30 mouse cellular contexts compared by ENCODE assay signal in genomic region chr1:93835876-93836531, GRCm38 (mm10). TPM values are rescaled to one million over a fixed set of nuclear protein-coding genes. Genes with fewer than 3 reads are reported as not detected.
DNase-seq lines count a peak whose midpoint lies in the region; TF ChIP-seq lines count a peak whose summit lies in the region.
"Had no signal": no experiment of that assay in that cellular context is flagged by ENCODE, and none has a peak within 500 bp of the region (broad histone marks: within the 10 kb centered on the region; RNA-seq: fewer than 3 reads in every experiment).

No protein-coding gene starts in this region.

- no peak overlapping the region for H3K4me3 ChIP-seq in MEL (ENCODE audit: control insufficient read depth in 1 of 2, insufficient read depth in 1 of 2, low read depth in 2 of 2, low read length in 2 of 2)
- H3K4me3 ChIP-seq: forebrain, embryonic 13.5 days; heart, embryonic 12.5 days; hindbrain, embryonic 10.5 days; megakaryocyte, embryonic 14.5 days; stomach, embryonic 15.5 days had no signal

- peaks cover 0 to 4% of the 10 kb centered on the region in 2 experiments; a peak in 1 of 4 replicates for H3K4me1 ChIP-seq in MEL (ENCODE audit: control insufficient read depth in 1 of 2, insufficient read depth in 2 of 2, low read length in 2 of 2)
- H3K4me1 ChIP-seq: forebrain, embryonic 13.5 days; hindbrain, embryonic 10.5 days; stomach, embryonic 15.5 days had no signal

- no peak for TF ChIP-seq RAD21 in MEL (IDR thresholded peaks at IDR 0.05; ENCODE audit: low read depth, low read length)

- H3K27ac ChIP-seq in MEL (ENCODE audit: control insufficient read depth, low read depth, low read length) = no peak overlapping the region
- H3K27ac ChIP-seq: forebrain, embryonic 13.5 days; hindbrain, embryonic 10.5 days; liver, embryonic 14.5 days; stomach, embryonic 15.5 days had no signal

- H3K79me2 ChIP-seq in MEL (ENCODE audit: control insufficient read depth, insufficient read depth, low read length, poor library complexity) = no peaks in the 10 kb centered on the region

- no peak for TF ChIP-seq CTCF in MEL (IDR thresholded peaks at IDR 0.05 in 2 of 3, conservative IDR thresholded peaks at IDR 0.05 in 1 of 3; ENCODE audit: control insufficient read depth in 1 of 3, insufficient read depth in 1 of 3, low read depth in 2 of 3, low read length in 3 of 3, poor library complexity in 1 of 3, severe bottlenecking in 1 of 3)

- H3K36me3 ChIP-seq in MEL (ENCODE audit: control insufficient read depth in 1 of 2, insufficient read depth in 2 of 2, low read length in 2 of 2) = peaks cover 0 to 3% of the 10 kb centered on the region in 2 experiments; a peak in 1 of 4 replicates
- H3K36me3 ChIP-seq: stomach, embryonic 15.5 days had no signal

- no peaks in the 10 kb centered on the region for H3K27me3 ChIP-seq in MEL (ENCODE audit: control insufficient read depth in 1 of 2, insufficient read depth in 2 of 2, low read length in 2 of 2)
- H3K27me3 ChIP-seq: forebrain, embryonic 13.5 days; heart, embryonic 12.5 days; megakaryocyte, embryonic 14.5 days; stomach, embryonic 15.5 days had no signal

- no peak overlapping the region for H3K9ac ChIP-seq in MEL (ENCODE audit: control insufficient read depth, low read depth, low read length, poor library complexity, severe bottlenecking)
- H3K9ac ChIP-seq: forebrain, embryonic 13.5 days; heart, embryonic 12.5 days; liver, embryonic 14.5 days; lung, embryonic 14.5 days; stomach, embryonic 15.5 days had no signal

- TF ChIP-seq EP300 in MEL (IDR thresholded peaks at IDR 0.05; ENCODE audit: low read depth in 1 of 2, low read length in 2 of 2) = no peak

- no peaks in the 10 kb centered on the region for H3K9me3 ChIP-seq in MEL (replicated peaks; ENCODE audit: insufficient read depth, low read length)
- H3K9me3 ChIP-seq: forebrain, embryonic 13.5 days; heart, embryonic 12.5 days; hindbrain, embryonic 10.5 days; megakaryocyte, embryonic 14.5 days; stomach, embryonic 15.5 days had no signal

- no peak for TF ChIP-seq POLR2A in MEL (IDR thresholded peaks at IDR 0.05; ENCODE audit: control insufficient read depth in 1 of 2, insufficient read depth in 1 of 2, low read depth in 1 of 2, low read length in 2 of 2, poor library complexity in 1 of 2)

- DNase-seq in right cerebral cortex, adult 2 months (ENCODE audit: low spot score in 2 of 2) = peak; percentile 6 to 17
- DNase-seq in right cerebral cortex, adult 18-20 months = no peak
- DNase-seq in MEL (ENCODE audit: low read depth, low spot score) (peak; percentile 6), ZHBTc4 (ENCODE audit: low read depth, low spot score) (peak; percentile 0)
- DNase-seq in cerebellum, adult 9-11 months = no peak
- no peak for DNase-seq in cerebellum, postnatal 36 days
- DNase-seq in layer of hippocampus, postnatal 36 days = no peak
- DNase-seq: adrenal gland, postnatal 10 days; cerebellum, adult 9-10 months; heart, postnatal 10 days; kidney, adult 9 months; kidney, postnatal 14 days; lung, embryonic 14.5 days; midbrain, embryonic 14.5 days; retina, postnatal 1 day; right cerebral cortex, postnatal 4 days; thymus, postnatal 25 days had no signal

TF ChIP-seq in MEL, 35 proteins besides CTCF, POLR2A, EP300 and RAD21:
- TF ChIP-seq RCOR1 (IDR thresholded peaks at IDR 0.05; ENCODE audit: low read depth, low read length) = no peak
- TF ChIP-seq TAL1 (IDR thresholded peaks at IDR 0.05; ENCODE audit: low read length) = no peak
- TF ChIP-seq ZKSCAN1 (IDR thresholded peaks at IDR 0.05; ENCODE audit: low read depth, low read length) = no peak
- TF ChIP-seq SMC3 (IDR thresholded peaks at IDR 0.05; ENCODE audit: low read depth, low read length) = no peak
- no peak for TF ChIP-seq SIN3A (IDR thresholded peaks at IDR 0.05; ENCODE audit: low read length)
- TF ChIP-seq POLR2AphosphoS2 (IDR thresholded peaks at IDR 0.05; ENCODE audit: low read length) = no peak
- TF ChIP-seq HCFC1 (IDR thresholded peaks at IDR 0.05; ENCODE audit: low read depth, low read length) = no peak
- no peak for TF ChIP-seq NELFE (IDR thresholded peaks at IDR 0.05; ENCODE audit: low read depth, low read length)
- no peak for TF ChIP-seq MXI1 (IDR thresholded peaks at IDR 0.05; ENCODE audit: low read depth, low read length)

RNA-seq across cellular contexts. Expression of gene D2hgdh, which starts 11.3 kb away (rescaled TPM):
- total RNA-seq in MEL (2012; rRNA removed) = 14.4 TPM in 2 replicates
- polyA plus RNA-seq in MEL (2012; ENCODE audit: insufficient read depth in 1 of 2, insufficient read length in 2 of 2, low read depth in 1 of 2, low replicate concordance in 2 of 2, missing spikeins in 1 of 2) = 10 to 100 TPM in 1 of 2 experiments, not detected in 1; 19.2 TPM
- total RNA-seq in layer of hippocampus, postnatal 36 days (2021) = 10 to 100 TPM; 16.1 to 18.5 TPM

RNA-seq across cellular contexts. Expression of gene Gal3st2, which starts 25.1 kb away (rescaled TPM):
- not detected in 2 replicates for total RNA-seq in MEL (2012; rRNA removed)
- polyA plus RNA-seq in MEL (2012; ENCODE audit: insufficient read depth in 1 of 2, insufficient read length in 2 of 2, low read depth in 1 of 2, low replicate concordance in 2 of 2, missing spikeins in 1 of 2) = not detected
- total RNA-seq in layer of hippocampus, postnatal 36 days (2021) = under 1 TPM; 0.40 to 0.46 TPM
- total RNA-seq: ES-E14; gastrocnemius, adult 8-10 months had no signal
- polyA plus RNA-seq: CD4-positive, CD25-positive, alpha-beta regulatory T cell, adult 4 months; embryonic facial prominence, embryonic 11.5 days; forebrain, embryonic 13.5 days; gonadal fat pad, adult 2 months; hindbrain, embryonic 10.5 days; hindbrain, embryonic 16.5 days; liver, embryonic 14.5 days; lung, embryonic 14.5 days; neural tube, embryonic 11.5 days had no signal

RNA-seq across cellular contexts. Expression of gene Ing5, which starts 32.2 kb away (rescaled TPM):
- 23.1 and 27.6 TPM in 2 replicates for total RNA-seq in MEL (2012; rRNA removed)
- polyA plus RNA-seq in MEL (2012; ENCODE audit: insufficient read depth in 1 of 2, insufficient read length in 2 of 2, low read depth in 1 of 2, low replicate concordance in 2 of 2, missing spikeins in 1 of 2) = 10 to 100 TPM in 1 of 2 experiments, not detected in 1; 29.2 TPM
- total RNA-seq in layer of hippocampus, postnatal 36 days (2021) = 10 to 100 TPM; 12.9 to 13.8 TPM

RNA-seq across cellular contexts. Expression of gene Dtymk, which starts 34.3 kb away (rescaled TPM):
- 402 and 454 TPM in 2 replicates for total RNA-seq in MEL (2012; rRNA removed)
- 100 to 1,000 TPM; 193 to 391 TPM for polyA plus RNA-seq in MEL (2012; ENCODE audit: insufficient read depth in 1 of 2, insufficient read length in 2 of 2, low read depth in 1 of 2, low replicate concordance in 2 of 2, missing spikeins in 1 of 2)
- 10 to 100 TPM; 57.5 to 65.4 TPM for total RNA-seq in layer of hippocampus, postnatal 36 days (2021)

Comparison
In these comparisons a context has a peak if more than half of its experiments do, and no peak if none do; other contexts are left out.
1. DNase-seq: peak in right cerebral cortex, adult 2 months (2 of 2), MEL (single experiment) and ZHBTc4 (single experiment); none in right cerebral cortex, adult 18-20 months (single experiment), cerebellum, adult 9-11 months (single experiment), cerebellum, postnatal 36 days (0 of 2) and layer of hippocampus, postnatal 36 days (0 of 2).